ENCODE assay signal across 20 mouse cellular contexts in the genomic region with DNA sequence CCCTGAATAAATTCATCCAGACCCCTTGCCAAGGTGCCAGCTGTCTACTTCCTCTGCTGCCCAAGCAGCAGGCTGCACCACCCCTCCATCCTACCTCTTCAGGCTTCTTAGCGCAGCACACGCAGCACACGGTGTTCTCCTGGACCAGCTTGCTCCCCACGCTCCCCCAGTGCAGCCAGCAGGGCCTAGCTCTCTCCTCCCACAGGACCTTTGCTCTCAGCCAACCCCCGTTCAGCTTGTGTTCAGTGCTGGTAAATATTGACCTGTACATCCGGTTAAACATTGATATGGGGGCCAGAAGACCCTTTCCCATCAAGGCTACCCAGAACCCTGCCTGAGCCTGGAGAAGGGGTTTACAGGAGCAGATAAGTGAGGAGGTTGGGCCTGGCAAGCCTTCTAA. TPM values are rescaled to one million over a fixed set of nuclear protein-coding genes. Genes with fewer than 3 reads are reported as not detected.
DNase-seq lines count a peak whose midpoint lies in the region; ATAC-seq and TF ChIP-seq lines count a peak whose summit lies in the region.
"Had no signal": no experiment of that assay in that cellular context is flagged by ENCODE, and none has a peak within 500 bp of the region (broad histone marks: within the 10 kb centered on the region; RNA-seq: fewer than 3 reads in every experiment).

A gene (minus strand): TSS at position 229 of the 400 bp plus-strand sequence.

- DNase-seq in adrenal gland, postnatal 14 days = no peak
- DNase-seq in adrenal gland, adult 8-10 months = no peak
- peak; percentile 87 for DNase-seq in kidney, adult 2 months
- peak; percentile 60 for DNase-seq in liver
- no peak for DNase-seq in cerebellum, adult 2 months
- DNase-seq in natural killer cell, adult 2 months (ENCODE audit: low spot score in 2 of 2) = no peak
- DNase-seq: cerebellum, postnatal 25 days; heart, adult 18-20 months; heart, postnatal 10 days; layer of hippocampus, adult 9-11 months; lung, adult 18-20 months; spleen, adult 18-20 months; thymus, adult 2 months had no signal

- TF ChIP-seq POLR2A in kidney, adult 2 months (IDR thresholded peaks at IDR 0.05; ENCODE audit: low read depth, low read length) = peak; percentile 66
- TF ChIP-seq POLR2A in cerebellum, adult 2 months (IDR thresholded peaks at IDR 0.05; ENCODE audit: borderline replicate concordance, insufficient read depth, low read length) = no peak

- TF ChIP-seq CTCF in kidney, adult 2 months (conservative IDR thresholded peaks at IDR 0.05; ENCODE audit: insufficient read depth, insufficient read length, low read depth, low read length) = no peak
- TF ChIP-seq CTCF in cerebellum, adult 2 months (IDR thresholded peaks at IDR 0.05; ENCODE audit: borderline replicate concordance, insufficient read depth, low read depth, low read length) = no peak

- H3K9me3 ChIP-seq in stomach, embryonic 15.5 days = no peaks in the 10 kb centered on the region
- H3K9me3 ChIP-seq: neural tube, embryonic 15.5 days had no signal

- no peaks in the 10 kb centered on the region for H3K36me3 ChIP-seq in kidney, adult 2 months (ENCODE audit: control insufficient read depth, insufficient read depth, low read length)
- H3K36me3 ChIP-seq in stomach, embryonic 15.5 days = peaks cover 4% of the 10 kb centered on the region; the same call in 1 of the 2 replicates

- no peaks in the 10 kb centered on the region for H3K27me3 ChIP-seq in kidney, adult 2 months (replicated peaks; ENCODE audit: control insufficient read depth, insufficient read depth, low read length)
- no peaks in the 10 kb centered on the region for H3K27me3 ChIP-seq in stomach, embryonic 15.5 days (replicated peaks)
- H3K27me3 ChIP-seq in cerebellum, adult 2 months (ENCODE audit: control insufficient read depth, insufficient read depth, low read length) = no peaks in the 10 kb centered on the region
- H3K27me3 ChIP-seq: embryonic facial prominence, embryonic 12.5 days; forebrain, embryonic 12.5 days; neural tube, embryonic 15.5 days had no signal

- peak; percentile 77 for ATAC-seq in stomach, embryonic 15.5 days (ENCODE audit: insufficient read depth, low FRiP score, low read depth)
- ATAC-seq in erythroid progenitor cell, adult 5-6 weeks (replicated peaks; ENCODE audit: low FRiP score, poor library complexity, severe bottlenecking) = no peak
- ATAC-seq: hindbrain, postnatal 0 days had no signal

- H3K27ac ChIP-seq in kidney, adult 2 months (ENCODE audit: insufficient read depth, low read depth, low read length) = peak within 1 kb of the TSS; percentile 81
- H3K27ac ChIP-seq in stomach, embryonic 15.5 days = peak within 1 kb of the TSS; percentile 17; the same call in 1 of the 2 replicates
- no peak within 1 kb of the TSS for H3K27ac ChIP-seq in cerebellum, adult 2 months (ENCODE audit: insufficient read depth, low read length)
- H3K27ac ChIP-seq: embryonic facial prominence, embryonic 12.5 days; forebrain, embryonic 12.5 days; hindbrain, postnatal 0 days; neural tube, embryonic 15.5 days had no signal

- peaks cover 26% of the 10 kb centered on the region for H3K4me1 ChIP-seq in kidney, adult 2 months (ENCODE audit: control insufficient read depth, insufficient read depth, low read length)
- no peaks in the 10 kb centered on the region for H3K4me1 ChIP-seq in stomach, embryonic 15.5 days
- H3K4me1 ChIP-seq in cerebellum, adult 2 months (ENCODE audit: control insufficient read depth, insufficient read depth, low read length) = peaks cover 5% of the 10 kb centered on the region
- H3K4me1 ChIP-seq: embryonic facial prominence, embryonic 12.5 days; forebrain, embryonic 12.5 days; neural tube, embryonic 15.5 days had no signal

- peak within 1 kb of the TSS; percentile 35 for H3K4me3 ChIP-seq in kidney, adult 2 months (ENCODE audit: insufficient read depth, low read depth, low read length)
- peak within 1 kb of the TSS; percentile 3; the same call in 1 of the 2 replicates for H3K4me3 ChIP-seq in stomach, embryonic 15.5 days (replicated peaks)
- H3K4me3 ChIP-seq in cerebellum, adult 2 months (replicated peaks; ENCODE audit: insufficient read depth, low read depth, low read length) = no peak within 1 kb of the TSS
- H3K4me3 ChIP-seq: embryonic facial prominence, embryonic 12.5 days; forebrain, embryonic 12.5 days; neural tube, embryonic 15.5 days had no signal

- H3K9ac ChIP-seq in stomach, embryonic 15.5 days = no peak within 1 kb of the TSS
- H3K9ac ChIP-seq: embryonic facial prominence, embryonic 12.5 days; forebrain, embryonic 12.5 days; neural tube, embryonic 15.5 days had no signal

- WGBS in kidney, adult 2 months = 49% methylated on average over 6 of the region's 6 CpGs
- whole genome bisulfite sequencing in stomach, embryonic 15.5 days = 60% methylated on average over 6 of the region's 6 CpGs
- 42% methylated on average over 6 of the region's 6 CpGs for WGBS in cerebellum, adult 2 months

- H3K4me2 ChIP-seq in stomach, embryonic 15.5 days = peak within 1 kb of the TSS; percentile 21; the same call in 1 of the 2 replicates
- H3K4me2 ChIP-seq: embryonic facial prominence, embryonic 12.5 days; forebrain, embryonic 12.5 days; neural tube, embryonic 15.5 days had no signal

RNA-seq across cellular contexts. Expression of the gene that starts here (rescaled TPM):
- total RNA-seq in adrenal gland, postnatal 14 days (2021) = 6.8 and 123 TPM in 2 replicates
- total RNA-seq in adrenal gland, adult 8-10 months (2022) = under 1 TPM in 3 of 4 experiments, not detected in 1; 0.31 to 0.41 (median 0.38) TPM
- polyA plus RNA-seq in kidney, adult 2 months (2012; rRNA removed) = 126 and 141 TPM in 2 replicates
- polyA plus RNA-seq in stomach, embryonic 15.5 days (2015; fragmentation: Nextera tagmentation; extraction: Ambion mirVana) = 50.0 and 64.1 TPM in 2 replicates
- total RNA-seq in erythroid progenitor cell, adult 5-6 weeks (2015; ENCODE audit: low replicate concordance) = 2.2 TPM in 1 of 2 replicates, not detected in the other
- total RNA-seq in erythroid progenitor cell, adult 5-6 weeks (2017; ENCODE audit: low replicate concordance) = 0.98 and 1.5 TPM in 2 replicates
- 0.13 and 0.15 TPM in 2 replicates for polyA plus RNA-seq in cerebellum, adult 2 months (2012; rRNA removed)
- total RNA-seq: heart, adult 18-20 months; heart, postnatal 10 days; left cerebral cortex, postnatal 10 days had no signal
- polyA plus RNA-seq: forebrain, embryonic 12.5 days; hindbrain, postnatal 0 days had no signal

Comparison
In these comparisons a context has a peak if more than half of its experiments do, and no peak if none do; other contexts are left out.
1. RNA of the gene that starts here (polyA plus RNA-seq): 126 to 141 TPM in kidney, adult 2 months and 50.0 to 64.1 TPM in stomach, embryonic 15.5 days; 0.13 to 0.15 TPM in cerebellum, adult 2 months; every median in the first group is over 10 times any median in the second.
2. DNase-seq: peak in kidney, adult 2 months (single experiment) and liver (single experiment); none in adrenal gland, postnatal 14 days (single experiment), adrenal gland, adult 8-10 months (single experiment), cerebellum, adult 2 months (0 of 2) and natural killer cell, adult 2 months (0 of 2).